ENCODE assay signal across 14 mouse cellular contexts in the genomic region with DNA sequence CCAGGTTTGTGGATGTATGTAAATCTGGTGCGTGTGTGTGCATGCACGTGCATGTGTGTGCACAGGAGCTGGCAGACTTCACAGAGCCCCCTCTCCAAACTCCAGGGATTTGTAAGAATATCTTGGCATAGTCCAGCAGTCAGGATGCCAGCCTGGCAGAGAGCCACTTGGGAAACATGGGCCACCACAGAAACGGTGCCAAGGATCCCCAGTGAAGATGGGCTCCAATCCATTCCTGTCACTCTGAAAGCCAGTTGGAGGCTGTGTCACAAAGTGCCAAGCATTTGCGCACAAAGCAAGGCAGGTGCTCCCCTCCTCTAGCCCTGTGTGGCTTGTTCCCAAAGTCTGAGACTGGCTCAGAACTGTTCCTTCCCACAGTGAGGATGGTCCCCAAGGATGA. TPM values are rescaled to one million over a fixed set of nuclear protein-coding genes. Genes with fewer than 3 reads are reported as not detected.
DNase-seq lines count a peak whose midpoint lies in the region; ATAC-seq and TF ChIP-seq lines count a peak whose summit lies in the region.
"Had no signal": no experiment of that assay in that cellular context is flagged by ENCODE, and none has a peak within 500 bp of the region (broad histone marks: within the 10 kb centered on the region; RNA-seq: fewer than 3 reads in every experiment).

No protein-coding gene starts in this region.

- no peaks in the 10 kb centered on the region for H3K4me1 ChIP-seq in CH12.LX (ENCODE audit: control insufficient read depth in 1 of 2, insufficient read depth in 2 of 2)
- no peaks in the 10 kb centered on the region for H3K4me1 ChIP-seq in stomach, postnatal 0 days (replicated peaks; ENCODE audit: control insufficient read depth, insufficient read depth)
- H3K4me1 ChIP-seq: heart, embryonic 15.5 days; stomach, embryonic 15.5 days had no signal

- no peak for TF ChIP-seq CTCF in CH12.LX (conservative IDR thresholded peaks at IDR 0.05 in 1 of 2, IDR thresholded peaks at IDR 0.05 in 1 of 2; ENCODE audit: low read depth in 2 of 2, low read length in 2 of 2)
- TF ChIP-seq CTCF in stomach, postnatal 0 days (IDR thresholded peaks at IDR 0.05; ENCODE audit: low read depth) = no peak

- dilution Hi-C loops in CH12.LX (cut with MboI; ENCODE audit: extremely low pct_ligation_motif_present, extremely low pct_unique_long_range_greater_than_20kb, low sequenced_read_pairs) = no loop called here

- DNase-seq in cerebellum, postnatal 14 days = peak; percentile 99
- no peak for DNase-seq in cerebellum, adult 11-12 months
- no peak for DNase-seq in CH12.LX (ENCODE audit: extremely low read depth)
- DNase-seq in frontal cortex, postnatal 10 days (ENCODE audit: low spot score in 2 of 2) = peak; percentile 68
- DNase-seq in layer of hippocampus, postnatal 36 days = peak; percentile 69 to 73
- DNase-seq in urinary bladder, postnatal 4 days (ENCODE audit: low spot score in 2 of 2) = no peak
- no peak for DNase-seq in retina, postnatal 1 day
- no peak for DNase-seq in stomach, postnatal 0 days (ENCODE audit: low spot score)
- DNase-seq: adrenal gland, postnatal 10 days; embryo, embryonic 11 days had no signal

- no peak overlapping the region for H3K4me3 ChIP-seq in CH12.LX (replicated peaks in 1 of 3; ENCODE audit: low read depth in 2 of 3, low read length in 2 of 3, poor library complexity in 1 of 3)
- no peak overlapping the region for H3K4me3 ChIP-seq in stomach, postnatal 0 days (ENCODE audit: low read depth, low read length)
- H3K4me3 ChIP-seq: heart, embryonic 15.5 days; kidney, embryonic 15.5 days; stomach, embryonic 15.5 days had no signal

- no peak for TF ChIP-seq POLR2A in CH12.LX (IDR thresholded peaks at IDR 0.05; ENCODE audit: low read depth, low read length)

- H3K79me2 ChIP-seq in CH12.LX (replicated peaks; ENCODE audit: control insufficient read depth, extremely low read depth, insufficient read depth, poor library complexity, severe bottlenecking) = no peaks in the 10 kb centered on the region

- ATAC-seq in stomach, postnatal 0 days (ENCODE audit: low FRiP score, low TSS enrichment) = no peak

- peaks cover 12% of the 10 kb centered on the region for H3K9me3 ChIP-seq in CH12.LX (replicated peaks; ENCODE audit: low read length)
- no peaks in the 10 kb centered on the region for H3K9me3 ChIP-seq in stomach, postnatal 0 days (ENCODE audit: control insufficient read depth, low read length)
- H3K9me3 ChIP-seq: heart, embryonic 15.5 days; kidney, embryonic 15.5 days; stomach, embryonic 15.5 days had no signal

- TF ChIP-seq EP300 in CH12.LX (IDR thresholded peaks at IDR 0.05; ENCODE audit: low read length) = no peak
- no peak for TF ChIP-seq EP300 in stomach, postnatal 0 days (optimal IDR thresholded peaks at IDR 0.05)

- H3K27me3 ChIP-seq in CH12.LX (replicated peaks) = peaks cover 70% of the 10 kb centered on the region
- no peaks in the 10 kb centered on the region for H3K27me3 ChIP-seq in stomach, postnatal 0 days (ENCODE audit: control insufficient read depth, insufficient read depth, low read length)

- H3K36me3 ChIP-seq in CH12.LX (replicated peaks in 1 of 2; ENCODE audit: control insufficient read depth in 1 of 2, insufficient read depth in 1 of 2, low read length in 1 of 2) = no peaks in the 10 kb centered on the region
- no peaks in the 10 kb centered on the region for H3K36me3 ChIP-seq in stomach, postnatal 0 days (ENCODE audit: control insufficient read depth, insufficient read depth, low read length)
- H3K36me3 ChIP-seq: heart, embryonic 15.5 days; kidney, embryonic 15.5 days; stomach, embryonic 15.5 days had no signal

- no peak overlapping the region for H3K27ac ChIP-seq in CH12.LX (ENCODE audit: insufficient read depth, low read depth)
- H3K27ac ChIP-seq in stomach, postnatal 0 days (replicated peaks) = no peak overlapping the region
- H3K27ac ChIP-seq: heart, embryonic 15.5 days; kidney, embryonic 15.5 days; stomach, embryonic 15.5 days had no signal

- no peak overlapping the region for H3K9ac ChIP-seq in CH12.LX (ENCODE audit: insufficient read depth, low read depth)
- H3K9ac ChIP-seq in stomach, postnatal 0 days (ENCODE audit: low read length) = no peak overlapping the region
- H3K9ac ChIP-seq: heart, embryonic 15.5 days; kidney, embryonic 15.5 days; stomach, embryonic 15.5 days had no signal

- in situ Hi-C loops in CH12.LX (cut with MboI; ENCODE audit: low pct_ligation_motif_present, low pct_unique_long_range_greater_than_20kb, low sequenced_read_pairs) = no loop called here

- no peak for TF ChIP-seq RAD21 in CH12.LX (IDR thresholded peaks at IDR 0.05; ENCODE audit: low read depth, low read length)

- no peak overlapping the region for H3K4me2 ChIP-seq in CH12.LX (ENCODE audit: insufficient read depth, low read depth, poor library complexity, severe bottlenecking)
- H3K4me2 ChIP-seq in stomach, postnatal 0 days (replicated peaks; ENCODE audit: low read depth) = no peak overlapping the region
- H3K4me2 ChIP-seq: heart, embryonic 15.5 days; kidney, embryonic 15.5 days; liver, embryonic 11.5 days; stomach, embryonic 15.5 days had no signal

- WGBS in stomach, postnatal 0 days = 80% methylated on average over 4 of the region's 4 CpGs

TF ChIP-seq in CH12.LX, 34 proteins besides CTCF, POLR2A, EP300 and RAD21:
- TF ChIP-seq CHD2 (IDR thresholded peaks at IDR 0.05; ENCODE audit: low read length) = no peak
- no peak for TF ChIP-seq JUN (IDR thresholded peaks at IDR 0.05; ENCODE audit: insufficient read depth, low read depth, low read length)
- TF ChIP-seq SIN3A (IDR thresholded peaks at IDR 0.05; ENCODE audit: low read length) = no peak
- TF ChIP-seq ZKSCAN1 (IDR thresholded peaks at IDR 0.05; ENCODE audit: borderline replicate concordance, low read depth, low read length) = no peak
- no peak for TF ChIP-seq HCFC1 (IDR thresholded peaks at IDR 0.05; ENCODE audit: low read depth, low read length)
- 0 out of 2 replicates have a peak, but pooled peaks have one; percentile 16 for TF ChIP-seq BHLHE40 (IDR thresholded peaks at IDR 0.05; ENCODE audit: low read depth, low read length)
- no peak for TF ChIP-seq TBP (conservative IDR thresholded peaks at IDR 0.05; ENCODE audit: low read depth, low read length)
- no peak for TF ChIP-seq NRF1 (IDR thresholded peaks at IDR 0.05; ENCODE audit: low read depth, low read length)

RNA-seq across cellular contexts. Expression of gene Mad2l2, which starts 8.8 kb away (rescaled TPM):
- total RNA-seq in CH12.LX (2012; rRNA removed) (39.4 and 43.3 TPM in 2 replicates), CH12.LX (2014; rRNA removed) (21.0 and 23.1 TPM in 2 replicates)
- polyA plus RNA-seq in CH12.LX (2012; ENCODE audit: insufficient read length, low read depth) = 36.5 and 40.9 TPM in 2 replicates
- total RNA-seq in layer of hippocampus, postnatal 36 days (2021) = 10 to 100 TPM; 14.5 to 15.6 TPM
- polyA plus RNA-seq in stomach, postnatal 0 days (2015; fragmentation: Nextera tagmentation; extraction: Ambion mirVana) = 24.6 and 25.0 TPM in 2 replicates

RNA-seq across cellular contexts. Expression of gene Draxin, which starts 9.1 kb away (rescaled TPM):
- total RNA-seq in CH12.LX (2012; rRNA removed) (0.04 TPM in 1 of 2 replicates, not detected in the other), CH12.LX (2014; rRNA removed) (not detected in 2 replicates)
- polyA plus RNA-seq in CH12.LX (2012; ENCODE audit: insufficient read length, low read depth) = not detected in 2 replicates
- 1 to 10 TPM; 1.3 to 1.6 TPM for total RNA-seq in layer of hippocampus, postnatal 36 days (2021)
- polyA plus RNA-seq in stomach, postnatal 0 days (2015; fragmentation: Nextera tagmentation; extraction: Ambion mirVana) = 0.01 TPM in 1 of 2 replicates, not detected in the other
- polyA plus RNA-seq: heart, embryonic 15.5 days had no signal

RNA-seq across cellular contexts. Expression of gene Fbxo6, which starts 30.6 kb away (rescaled TPM):
- total RNA-seq in CH12.LX (2012; rRNA removed) (20.5 and 25.7 TPM in 2 replicates), CH12.LX (2014; rRNA removed) (24.1 and 32.5 TPM in 2 replicates)
- polyA plus RNA-seq in CH12.LX (2012; ENCODE audit: insufficient read length, low read depth) = 17.6 and 20.8 TPM in 2 replicates
- 10 to 100 TPM; 28.5 to 29.1 TPM for total RNA-seq in layer of hippocampus, postnatal 36 days (2021)
- polyA plus RNA-seq in stomach, postnatal 0 days (2015; fragmentation: Nextera tagmentation; extraction: Ambion mirVana) = 26.8 and 28.1 TPM in 2 replicates

RNA-seq across cellular contexts. Expression of gene Agtrap, which starts 33.5 kb away (rescaled TPM):
- total RNA-seq in CH12.LX (2012; rRNA removed) = 5.6 and 6.2 TPM in 2 replicates
- 4.0 and 4.1 TPM in 2 replicates for total RNA-seq in CH12.LX (2014; rRNA removed)
- polyA plus RNA-seq in CH12.LX (2012; ENCODE audit: insufficient read length, low read depth) = 5.4 and 5.9 TPM in 2 replicates
- 1 to 10 TPM; 7.3 TPM for total RNA-seq in layer of hippocampus, postnatal 36 days (2021)
- 23.2 and 26.9 TPM in 2 replicates for polyA plus RNA-seq in stomach, postnatal 0 days (2015; fragmentation: Nextera tagmentation; extraction: Ambion mirVana)

RNA-seq across cellular contexts. Expression of gene Fbxo44, which starts 38.9 kb away (rescaled TPM):
- total RNA-seq in CH12.LX (2012; rRNA removed) = 10.5 and 10.6 TPM in 2 replicates
- 2.2 and 2.8 TPM in 2 replicates for total RNA-seq in CH12.LX (2014; rRNA removed)
- 2.1 and 2.3 TPM in 2 replicates for polyA plus RNA-seq in CH12.LX (2012; ENCODE audit: insufficient read length, low read depth)
- 100 to 1,000 TPM; 132 to 136 TPM for total RNA-seq in layer of hippocampus, postnatal 36 days (2021)
- 4.1 TPM in 2 replicates for polyA plus RNA-seq in stomach, postnatal 0 days (2015; fragmentation: Nextera tagmentation; extraction: Ambion mirVana)

Comparison
In these comparisons a context has a peak if more than half of its experiments do, and no peak if none do; other contexts are left out.
1. DNase-seq: peak in cerebellum, postnatal 14 days (2 of 2), frontal cortex, postnatal 10 days (2 of 2) and layer of hippocampus, postnatal 36 days (2 of 2); none in cerebellum, adult 11-12 months (single experiment), CH12.LX (single experiment), urinary bladder, postnatal 4 days (0 of 2), retina, postnatal 1 day (single experiment) and stomach, postnatal 0 days (single experiment).